Mouse (Mus musculus): Measurements from ENCODE around the gene Gcc2. TPM values are rescaled to one million over a fixed set of nuclear protein-coding genes. Genes with fewer than 3 reads are reported as not detected.

Gcc2 gene
- polyA plus RNA-seq, 1 experiment, result 4.0 TPM

DNA sequence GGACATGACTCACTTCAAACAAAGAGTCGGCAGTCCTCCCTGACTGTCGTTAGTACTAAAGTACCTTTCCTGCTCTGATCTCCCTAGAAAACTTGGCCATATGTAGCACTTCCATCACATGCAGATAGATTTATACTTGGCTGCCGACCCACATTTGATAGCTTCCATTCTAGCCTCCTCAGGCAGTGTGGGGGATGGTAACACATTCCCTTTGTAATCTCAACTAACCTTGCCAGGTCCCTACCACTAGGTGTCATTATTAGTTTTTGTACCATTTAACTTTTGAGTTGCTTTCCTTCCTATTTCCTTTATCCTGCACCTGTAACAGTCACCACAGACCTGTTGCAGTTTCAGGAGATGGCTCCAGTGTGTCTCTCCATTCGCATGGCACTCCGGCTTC lies 3.2 kb downstream of the Gcc2 start:
- no peak overlapping the region for H3ac ChIP-seq (ENCODE audit: control insufficient read depth, insufficient read length)
- H3K4me2 ChIP-seq (ENCODE audit: low read depth), result no peak overlapping the region
- H3K4me3 ChIP-seq, result no peak overlapping the region
- H3K27me3 ChIP-seq (ENCODE audit: control insufficient read depth, insufficient read depth, insufficient read length), result no peaks in the 10 kb centered on the region
- H3K36me3 ChIP-seq (ENCODE audit: control insufficient read depth, insufficient read depth), result peaks cover 23% of the 10 kb centered on the region
- no peaks in the 10 kb centered on the region for H3K79me2 ChIP-seq (ENCODE audit: control insufficient read depth, insufficient read depth)
- TF ChIP-seq TCF3 (IDR thresholded peaks at IDR 0.05; ENCODE audit: insufficient read length, low read depth), result no peak

DNA sequence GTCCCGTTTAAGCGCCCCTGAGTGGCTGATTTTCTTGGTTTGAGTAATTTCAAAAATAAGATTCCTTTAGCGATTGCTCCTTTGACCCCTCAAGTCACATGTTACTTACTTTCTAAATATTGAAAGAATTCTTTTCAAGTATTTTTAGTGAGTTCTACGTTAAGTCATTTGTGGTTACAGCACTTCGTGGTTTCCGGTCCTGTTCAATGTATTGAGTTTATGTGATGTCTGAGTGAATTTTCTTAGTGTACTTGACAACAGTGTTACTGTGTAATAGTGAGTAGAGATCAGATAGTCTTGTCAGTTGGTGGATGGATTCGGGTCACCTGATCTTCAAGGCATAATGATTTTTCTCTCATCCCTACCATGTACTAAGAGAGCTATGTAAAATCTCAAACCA lies 26.9 kb downstream of the Gcc2 start:
- no peak overlapping the region for H3ac ChIP-seq (ENCODE audit: control insufficient read depth, insufficient read length)
- no peaks in the 10 kb centered on the region for H3K79me2 ChIP-seq (ENCODE audit: control insufficient read depth, insufficient read depth)
- H3K4me3 ChIP-seq, result no peak overlapping the region
- H3K36me3 ChIP-seq (ENCODE audit: control insufficient read depth, insufficient read depth), result peaks cover 12% of the 10 kb centered on the region
- TF ChIP-seq MYOG (IDR thresholded peaks at IDR 0.05; ENCODE audit: control insufficient read depth in 1 of 3, insufficient read depth in 1 of 3, insufficient read length in 2 of 3, low read depth in 2 of 3), result no peak
- TF ChIP-seq TCF12 (IDR thresholded peaks at IDR 0.05; ENCODE audit: insufficient read depth, poor library complexity, severe bottlenecking), result no peak
- TF ChIP-seq CEBPB (IDR thresholded peaks at IDR 0.05; ENCODE audit: insufficient read depth, poor library complexity, severe bottlenecking), result no peak
- H3K4me2 ChIP-seq (ENCODE audit: low read depth), result no peak overlapping the region
- no peaks in the 10 kb centered on the region for H3K27me3 ChIP-seq (ENCODE audit: control insufficient read depth, insufficient read depth, insufficient read length)

DNA sequence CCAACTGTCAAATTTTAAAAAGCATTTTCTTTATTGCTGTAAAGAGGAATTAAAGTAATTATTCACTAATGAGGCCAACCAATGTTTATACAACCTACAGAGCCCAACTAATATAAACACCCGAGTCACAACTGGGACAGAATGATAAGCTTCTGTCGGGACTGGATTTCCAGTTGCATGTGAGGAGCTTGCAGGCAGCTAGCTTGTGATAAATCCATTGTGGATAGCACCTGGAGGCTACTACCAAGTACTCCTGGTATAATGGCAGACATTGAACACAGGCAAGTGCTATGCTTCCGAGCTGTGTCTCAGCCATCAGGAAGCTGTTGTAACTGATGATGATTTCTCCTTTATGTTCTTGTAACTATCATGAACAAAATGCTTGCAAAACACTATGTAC lies 35.4 kb downstream of the Gcc2 start:
- Histone ChIP-seq H3ac (ENCODE audit: control insufficient read depth, insufficient read length) (no peak overlapping the region), H3K4me3 (no peak overlapping the region), H3K36me3 (ENCODE audit: control insufficient read depth, insufficient read depth) (peaks cover 60% of the 10 kb centered on the region), H3K4me2 (ENCODE audit: low read depth) (no peak overlapping the region), H3K79me2 (ENCODE audit: control insufficient read depth, insufficient read depth) (no peaks in the 10 kb centered on the region), H3K27me3 (ENCODE audit: control insufficient read depth, insufficient read depth, insufficient read length) (no peaks in the 10 kb centered on the region)
- no peak for TF ChIP-seq MYOG (IDR thresholded peaks at IDR 0.05; ENCODE audit: control insufficient read depth in 1 of 3, insufficient read depth in 1 of 3, insufficient read length in 2 of 3, low read depth in 2 of 3)
- no peak for TF ChIP-seq SRF (IDR thresholded peaks at IDR 0.05; ENCODE audit: control insufficient read depth, insufficient read length, low read depth)
- TF ChIP-seq CEBPB (IDR thresholded peaks at IDR 0.05; ENCODE audit: insufficient read depth, poor library complexity, severe bottlenecking), result no peak
- TF ChIP-seq E2F4 (IDR thresholded peaks at IDR 0.05; ENCODE audit: insufficient read depth), result no peak
- no peak for TF ChIP-seq POLR2AphosphoS2 (IDR thresholded peaks at IDR 0.05; ENCODE audit: insufficient read length, low read depth)
- no peak for TF ChIP-seq USF1 (IDR thresholded peaks at IDR 0.05; ENCODE audit: low read depth)
- TF ChIP-seq MAX (IDR thresholded peaks at IDR 0.05; ENCODE audit: low read depth), result no peak
- TF ChIP-seq TCF12 (IDR thresholded peaks at IDR 0.05; ENCODE audit: insufficient read depth, poor library complexity, severe bottlenecking), result no peak
- TF ChIP-seq MYOD1 (IDR thresholded peaks at IDR 0.05; ENCODE audit: control insufficient read depth in 1 of 3, insufficient read length in 2 of 3, low read depth in 2 of 3), result no peak
- TF ChIP-seq REST (IDR thresholded peaks at IDR 0.05; ENCODE audit: insufficient read depth, insufficient read length), result no peak
- TF ChIP-seq POLR2A (IDR thresholded peaks at IDR 0.05; ENCODE audit: insufficient read length, low read depth), result no peak
- TF ChIP-seq TCF3 (IDR thresholded peaks at IDR 0.05; ENCODE audit: insufficient read length, low read depth), result no peak

DNA sequence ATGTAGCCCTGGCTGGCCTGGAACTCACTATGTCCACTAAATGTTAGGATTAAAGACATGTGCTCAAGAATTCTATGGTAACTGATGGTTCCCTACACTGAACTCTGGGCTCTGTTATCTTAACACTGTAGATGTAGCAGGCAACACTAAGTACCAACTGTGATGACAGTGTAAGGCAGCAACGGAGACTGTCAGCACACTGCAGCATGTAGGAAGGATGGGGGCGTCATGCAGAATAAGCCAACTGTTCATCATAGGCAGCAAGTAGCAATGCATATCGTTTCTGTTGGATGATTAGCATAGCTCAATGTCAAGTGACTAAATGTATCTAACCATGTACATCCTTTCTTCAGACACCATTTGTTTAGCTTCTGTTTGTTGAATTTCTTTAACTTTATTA lies 38.9 kb downstream of the Gcc2 start:
- Histone ChIP-seq H3K79me2 (ENCODE audit: control insufficient read depth, insufficient read depth) (no peaks in the 10 kb centered on the region), H3K36me3 (ENCODE audit: control insufficient read depth, insufficient read depth) (peaks cover 78% of the 10 kb centered on the region), H3K4me3 (no peak overlapping the region), H3K4me2 (ENCODE audit: low read depth) (no peak overlapping the region), H3ac (ENCODE audit: control insufficient read depth, insufficient read length) (no peak overlapping the region), H3K27me3 (ENCODE audit: control insufficient read depth, insufficient read depth, insufficient read length) (no peaks in the 10 kb centered on the region)
- TF ChIP-seq USF1 (IDR thresholded peaks at IDR 0.05; ENCODE audit: low read depth) (no peak), CEBPB (IDR thresholded peaks at IDR 0.05; ENCODE audit: insufficient read depth, poor library complexity, severe bottlenecking) (no peak), POLR2AphosphoS2 (IDR thresholded peaks at IDR 0.05; ENCODE audit: insufficient read length, low read depth) (no peak), REST (IDR thresholded peaks at IDR 0.05; ENCODE audit: insufficient read depth, insufficient read length) (no peak), E2F4 (IDR thresholded peaks at IDR 0.05; ENCODE audit: insufficient read depth) (no peak), MAX (IDR thresholded peaks at IDR 0.05; ENCODE audit: low read depth) (no peak), SRF (IDR thresholded peaks at IDR 0.05; ENCODE audit: control insufficient read depth, insufficient read length, low read depth) (no peak), MYOG (IDR thresholded peaks at IDR 0.05; ENCODE audit: control insufficient read depth in 1 of 3, insufficient read depth in 1 of 3, insufficient read length in 2 of 3, low read depth in 2 of 3) (no peak), MYOD1 (IDR thresholded peaks at IDR 0.05; ENCODE audit: control insufficient read depth in 1 of 3, insufficient read length in 2 of 3, low read depth in 2 of 3) (no peak)

DNA sequence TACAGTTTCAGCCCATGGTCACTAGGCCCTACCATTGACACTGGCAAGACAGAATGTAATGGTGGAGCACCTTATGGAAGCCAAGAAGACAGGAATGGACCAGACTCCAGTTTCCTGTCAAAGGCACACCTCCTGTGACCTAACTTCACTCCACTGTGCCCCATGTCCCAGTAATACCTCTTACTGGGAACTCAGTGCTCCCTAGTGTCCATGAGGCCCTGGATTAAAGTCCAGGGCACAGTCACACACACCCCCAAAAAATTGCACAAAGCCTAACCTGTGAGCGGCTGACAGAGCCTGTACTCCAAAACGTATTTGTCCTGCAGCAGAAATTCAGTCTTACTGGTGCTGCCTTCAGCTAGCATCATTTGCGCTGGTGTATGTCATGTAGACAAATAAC lies 40.3 kb downstream of the Gcc2 start:
- H3ac ChIP-seq (ENCODE audit: control insufficient read depth, insufficient read length), result no peak overlapping the region
- H3K27me3 ChIP-seq (ENCODE audit: control insufficient read depth, insufficient read depth, insufficient read length), result no peaks in the 10 kb centered on the region

More for the DNA sequence above, 40.3 kb downstream of the Gcc2 start:
- Histone ChIP-seq H3K79me2 (ENCODE audit: control insufficient read depth, insufficient read depth) (no peaks in the 10 kb centered on the region), H3K4me2 (ENCODE audit: low read depth) (no peak overlapping the region), H3K4me3 (no peak overlapping the region), H3K36me3 (ENCODE audit: control insufficient read depth, insufficient read depth) (peaks cover 79% of the 10 kb centered on the region)
- TF ChIP-seq POLR2A (IDR thresholded peaks at IDR 0.05; ENCODE audit: insufficient read length, low read depth) (no peak), MYOD1 (IDR thresholded peaks at IDR 0.05; ENCODE audit: control insufficient read depth in 1 of 3, insufficient read length in 2 of 3, low read depth in 2 of 3) (no peak), TCF12 (IDR thresholded peaks at IDR 0.05; ENCODE audit: insufficient read depth, poor library complexity, severe bottlenecking) (no peak), USF1 (IDR thresholded peaks at IDR 0.05; ENCODE audit: low read depth) (no peak), MYOG (IDR thresholded peaks at IDR 0.05; ENCODE audit: control insufficient read depth in 1 of 3, insufficient read depth in 1 of 3, insufficient read length in 2 of 3, low read depth in 2 of 3) (no peak), MAX (IDR thresholded peaks at IDR 0.05; ENCODE audit: low read depth) (no peak), E2F4 (IDR thresholded peaks at IDR 0.05; ENCODE audit: insufficient read depth) (no peak), REST (IDR thresholded peaks at IDR 0.05; ENCODE audit: insufficient read depth, insufficient read length) (no peak), CEBPB (IDR thresholded peaks at IDR 0.05; ENCODE audit: insufficient read depth, poor library complexity, severe bottlenecking) (no peak), TCF3 (IDR thresholded peaks at IDR 0.05; ENCODE audit: insufficient read length, low read depth) (no peak), POLR2AphosphoS2 (IDR thresholded peaks at IDR 0.05; ENCODE audit: insufficient read length, low read depth) (no peak), SRF (IDR thresholded peaks at IDR 0.05; ENCODE audit: control insufficient read depth, insufficient read length, low read depth) (no peak)
